Mouse (Mus musculus) midbrain, embryonic 11.5 days (tissue): Measurements from ENCODE around the gene Mrps7. TPM values are rescaled to one million over a fixed set of nuclear protein-coding genes. Genes with fewer than 3 reads are reported as not detected.

Experiments
- ATAC-seq: fragments of 200-750 bp; cut with Nextera tagmentation; 2 replicates; pipeline ENCODE4 v1.8.0; 2017; ENCODE audit warnings: moderate TSS enrichment, moderate library complexity; ENCODE audit not compliant: low FRiP score
- DNase-seq: peaks from one replicate; pipeline ENCODE4 v3.0.0; 2015; ENCODE audit warnings: low spot score; ENCODE audit errors: missing footprints
- H3K27ac ChIP-seq: fragments of 300-500 bp; sonication (generic); 2 replicates; pipeline ENCODE4 v1.5.1; 2014; ENCODE audit warnings: low read depth, low read length
- H3K27me3 ChIP-seq: fragments of 300-500 bp; sonication (generic); 2 replicates; pipeline ENCODE4 v1.6.1; 2014; ENCODE audit warnings: mild to moderate bottlenecking, low read length, moderate library complexity, mixed read lengths; ENCODE audit not compliant: control insufficient read depth, insufficient read depth
- H3K36me3 ChIP-seq: fragments of 300-500 bp; sonication (generic); 2 replicates; pipeline ENCODE4 v1.6.1; 2014; ENCODE audit warnings: mild to moderate bottlenecking, low read length, moderate library complexity, mixed read lengths; ENCODE audit not compliant: control insufficient read depth, insufficient read depth
- H3K4me1 ChIP-seq: fragments of 300-500 bp; sonication (generic); 2 replicates; pipeline ENCODE4 v1.6.1; 2014; ENCODE audit warnings: low read length; ENCODE audit not compliant: control insufficient read depth, insufficient read depth
- H3K4me2 ChIP-seq: fragments of 300-500 bp; sonication (generic); 2 replicates; pipeline ENCODE4 v1.6.1; 2014; ENCODE audit warnings: mild to moderate bottlenecking, moderate library complexity
- H3K4me3 ChIP-seq: fragments of 300-500 bp; sonication (generic); 2 replicates; pipeline ENCODE4 v1.5.1; 2014; ENCODE audit warnings: low read depth, low read length
- H3K9ac ChIP-seq: fragments of 300-500 bp; sonication (generic); 2 replicates; pipeline ENCODE4 v1.6.1; 2014; ENCODE audit warnings: low read length
- H3K9me3 ChIP-seq: fragments of 300-500 bp; sonication (generic); 2 replicates; pipeline ENCODE4 v1.6.1; 2016; ENCODE audit warnings: low read length; ENCODE audit not compliant: control insufficient read depth
- WGBS: fragments of 180-500 bp; shearing (Covaris S2); extraction: QIAGEN DNeasy Blood & Tissue Kit; methylation state at CpG from one replicate; pipeline ENCODE4 v1.1.7; 2014; 5-methylcytosine and 5-hydroxymethylcytosine counted together
- polyA plus RNA-seq: library from polyadenylated mRNA; unstranded; fragments of >200 nt; fragmentation: Nextera tagmentation; extraction: Ambion mirVana; gene quantifications from 2 replicates; pipeline ENCODE4 v1.2.1, GENCODE M21; 2014

The Mrps7 gene
- polyA plus RNA-seq, 1 experiment from 2014 or later: 105 TPM

DNA sequence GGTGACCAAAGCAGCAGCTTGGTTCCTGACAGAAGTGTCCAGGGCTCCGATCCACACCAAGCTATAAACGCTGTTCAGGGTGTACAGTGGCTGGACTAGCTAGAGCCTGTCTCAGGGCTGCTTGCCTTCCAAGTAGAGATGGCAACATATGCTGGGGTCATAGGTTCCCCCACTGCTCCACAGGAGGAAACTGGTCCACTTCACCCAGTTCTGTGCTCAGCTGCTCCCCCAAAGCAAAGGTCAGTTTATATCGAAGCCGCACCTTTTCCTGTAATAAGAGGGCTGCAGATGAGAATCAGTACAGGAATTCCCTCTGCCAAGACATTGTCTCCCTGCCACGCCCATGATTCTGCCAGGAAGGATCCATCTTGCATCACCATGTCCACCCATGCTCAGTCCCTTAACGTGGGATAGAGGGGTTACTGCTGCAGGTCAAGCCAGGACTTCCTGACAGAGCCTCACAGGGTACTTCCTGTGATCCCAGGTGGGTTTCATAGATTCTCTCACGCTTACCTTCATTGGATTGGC, 18.1 kb upstream of the Mrps7 start:
- 93% methylated on average over 7 of the region's 7 CpGs for WGBS
- H3K4me1 ChIP-seq: no peaks in the 10 kb centered on the region
- H3K4me2 ChIP-seq: no peak overlapping the region
- H3K9ac ChIP-seq: no peak overlapping the region
- H3K27me3 ChIP-seq: no peaks in the 10 kb centered on the region
- H3K27ac ChIP-seq: no peak overlapping the region
- ATAC-seq (no peak), DNase-seq (no peak)
- H3K9me3 ChIP-seq: no peaks in the 10 kb centered on the region
- H3K36me3 ChIP-seq: peaks cover 61% of the 10 kb centered on the region
- no peak overlapping the region for H3K4me3 ChIP-seq

- DNase-seq: peak; percentile 77
- WGBS: 92% methylated on average over 9 of the region's 9 CpGs
- Histone ChIP-seq H3K9me3 (no peaks in the 10 kb centered on the region), H3K27ac (no peak overlapping the region), H3K4me2 (no peak overlapping the region), H3K27me3 (no peaks in the 10 kb centered on the region), H3K9ac (no peak overlapping the region), H3K4me1 (no peaks in the 10 kb centered on the region), H3K36me3 (peaks cover 62% of the 10 kb centered on the region), H3K4me3 (no peak overlapping the region)
- no peak for ATAC-seq
Measured at GRCm38 (mm10) chr11:115586403-115586802, 17.3 kb upstream of the Mrps7 start.

GRCm38 (mm10) chr11:115587984-115588383, 15.7 kb upstream of the Mrps7 start:
- no peaks in the 10 kb centered on the region for H3K9me3 ChIP-seq
- 84% methylated on average over 9 of the region's 9 CpGs for WGBS
- peaks cover 59% of the 10 kb centered on the region for H3K36me3 ChIP-seq
- H3K27me3 ChIP-seq: no peaks in the 10 kb centered on the region
- no peak for ATAC-seq
- peak; percentile 39 for DNase-seq
- no peak overlapping the region for H3K4me2 ChIP-seq
- H3K4me3 ChIP-seq: no peak overlapping the region
- H3K9ac ChIP-seq: no peak overlapping the region
- no peak overlapping the region for H3K27ac ChIP-seq
- no peaks in the 10 kb centered on the region for H3K4me1 ChIP-seq

GRCm38 (mm10) chr11:115590526-115591075, 13.1 kb upstream of the Mrps7 start:
- Histone ChIP-seq H3K9ac (no peak overlapping the region), H3K9me3 (no peaks in the 10 kb centered on the region), H3K27ac (no peak overlapping the region), H3K4me2 (no peak overlapping the region), H3K4me1 (no peaks in the 10 kb centered on the region), H3K4me3 (no peak overlapping the region), H3K36me3 (peaks cover 56% of the 10 kb centered on the region), H3K27me3 (no peaks in the 10 kb centered on the region)
- WGBS: 89% methylated on average over 2 of the region's 2 CpGs
- ATAC-seq: no peak
- peak; percentile 59 for DNase-seq

- Histone ChIP-seq H3K9ac (no peak overlapping the region), H3K4me2 (no peak overlapping the region), H3K27me3 (no peaks in the 10 kb centered on the region), H3K4me1 (no peaks in the 10 kb centered on the region), H3K9me3 (no peaks in the 10 kb centered on the region), H3K36me3 (peaks cover 25% of the 10 kb centered on the region), H3K4me3 (no peak overlapping the region), H3K27ac (no peak overlapping the region)
- WGBS: 97% methylated on average over 3 of the region's 3 CpGs
- DNase-seq (no peak), ATAC-seq (no peak)
Measured at GRCm38 (mm10) chr11:115595209-115595608, 8.5 kb upstream of the Mrps7 start.

GRCm38 (mm10) chr11:115598309-115598708, 5.4 kb upstream of the Mrps7 start:
- peaks cover 10% of the 10 kb centered on the region for H3K4me1 ChIP-seq
- peaks cover 15% of the 10 kb centered on the region for H3K36me3 ChIP-seq
- ATAC-seq: no peak
- no peak overlapping the region for H3K27ac ChIP-seq
- no peak overlapping the region for H3K4me3 ChIP-seq
- no peak for DNase-seq
- H3K9me3 ChIP-seq: no peaks in the 10 kb centered on the region
- no peak overlapping the region for H3K9ac ChIP-seq
- 95% methylated on average over 4 of the region's 4 CpGs for WGBS
- no peak overlapping the region for H3K4me2 ChIP-seq
- no peaks in the 10 kb centered on the region for H3K27me3 ChIP-seq

GRCm38 (mm10) chr11:115599722-115600121, 4.0 kb upstream of the Mrps7 start:
- Histone ChIP-seq H3K4me1 (peaks cover 13% of the 10 kb centered on the region), H3K4me2 (no peak overlapping the region), H3K9ac (no peak overlapping the region), H3K27me3 (no peaks in the 10 kb centered on the region), H3K36me3 (peaks cover 4% of the 10 kb centered on the region), H3K4me3 (no peak overlapping the region), H3K9me3 (no peaks in the 10 kb centered on the region), H3K27ac (no peak overlapping the region)
- ATAC-seq (no peak), DNase-seq (no peak)
- WGBS: 96% methylated on average over 7 of the region's 7 CpGs

- ATAC-seq (no peak), DNase-seq (no peak)
- no peak overlapping the region for H3K9ac ChIP-seq
- H3K4me1 ChIP-seq: peaks cover 20% of the 10 kb centered on the region
- WGBS: 97% methylated on average over 15 of the region's 15 CpGs
- no peak overlapping the region for H3K4me3 ChIP-seq
- no peak overlapping the region for H3K4me2 ChIP-seq
- H3K27me3 ChIP-seq: no peaks in the 10 kb centered on the region
- H3K27ac ChIP-seq: no peak overlapping the region
- H3K36me3 ChIP-seq: peaks cover 2% of the 10 kb centered on the region; the same call in 1 of the 2 replicates
- H3K9me3 ChIP-seq: no peaks in the 10 kb centered on the region
Measured at GRCm38 (mm10) chr11:115600743-115601142, 3.0 kb upstream of the Mrps7 start.

- Histone ChIP-seq H3K4me1 (peaks cover 20% of the 10 kb centered on the region), H3K9me3 (no peaks in the 10 kb centered on the region), H3K4me2 (no peak overlapping the region), H3K4me3 (no peak overlapping the region), H3K27me3 (no peaks in the 10 kb centered on the region), H3K27ac (no peak overlapping the region), H3K9ac (no peak overlapping the region), H3K36me3 (peaks cover 4% of the 10 kb centered on the region; the same call in 1 of the 2 replicates)
- no peak for ATAC-seq
- 98% methylated on average over 4 of the region's 4 CpGs for WGBS
- DNase-seq: no peak
Measured at GRCm38 (mm10) chr11:115601174-115601573, 2.6 kb upstream of the Mrps7 start.
